Mouse (Mus musculus): ENCODE data around the gene Mrgbp. TPM values are rescaled to one million over a fixed set of nuclear protein-coding genes. Genes with fewer than 3 reads are reported as not detected.

The Mrgbp gene
- polyA plus RNA-seq, 1 experiment from 2014 or later, result 23.1 TPM

GRCm38 (mm10) chr2:180600569-180601021 is 19.5 kb downstream of the Mrgbp start:
- H3K4me1 ChIP-seq (ENCODE audit: control insufficient read depth, insufficient read depth, low read length), result no peaks in the 10 kb centered on the region; the same call in 1 of the 2 replicates
- H3K36me3 ChIP-seq (ENCODE audit: control insufficient read depth, insufficient read depth, low read length), result no peaks in the 10 kb centered on the region
- no peaks in the 10 kb centered on the region for H3K9me3 ChIP-seq (replicated peaks; ENCODE audit: control insufficient read depth, low read length)
- no peak overlapping the region for H3K4me2 ChIP-seq
- 20% methylated on average over 9 of the region's 9 CpGs for WGBS (ENCODE audit: insufficient replicate concordance)
- H3K27me3 ChIP-seq (ENCODE audit: control insufficient read depth, insufficient read depth, low read length), result peaks cover 38% of the 10 kb centered on the region
- ATAC-seq (replicated peaks; ENCODE audit: insufficient number of reproducible peaks, low FRiP score, low TSS enrichment), result no peak
- H3K9ac ChIP-seq (ENCODE audit: low read depth, low read length), result no peak overlapping the region; the same call in 1 of the 2 replicates
- no peak overlapping the region for H3K4me3 ChIP-seq (ENCODE audit: low read depth, low read length)
- H3K27ac ChIP-seq (ENCODE audit: low read depth, low read length), result no peak overlapping the region

GRCm38 (mm10) chr2:180604781-180605180 is 23.7 kb downstream of the Mrgbp start:
- H3K4me3 ChIP-seq (ENCODE audit: low read depth, low read length), result no peak overlapping the region
- H3K9me3 ChIP-seq (replicated peaks; ENCODE audit: control insufficient read depth, low read length), result no peaks in the 10 kb centered on the region
- H3K4me2 ChIP-seq, result no peak overlapping the region
- H3K27me3 ChIP-seq (ENCODE audit: control insufficient read depth, insufficient read depth, low read length), result peaks cover 5% of the 10 kb centered on the region
- H3K9ac ChIP-seq (ENCODE audit: low read depth, low read length), result no peak overlapping the region
- 40% methylated on average over 6 of the region's 6 CpGs for WGBS (ENCODE audit: insufficient replicate concordance)
- no peaks in the 10 kb centered on the region for H3K4me1 ChIP-seq (ENCODE audit: control insufficient read depth, insufficient read depth, low read length)
- no peak overlapping the region for H3K27ac ChIP-seq (ENCODE audit: low read depth, low read length)
- no peak for ATAC-seq (replicated peaks; ENCODE audit: insufficient number of reproducible peaks, low FRiP score, low TSS enrichment)
- no peaks in the 10 kb centered on the region for H3K36me3 ChIP-seq (ENCODE audit: control insufficient read depth, insufficient read depth, low read length)

GRCm38 (mm10) chr2:180610283-180610682 is 29.2 kb downstream of the Mrgbp start:
- Histone ChIP-seq H3K27me3 (ENCODE audit: control insufficient read depth, insufficient read depth, low read length) (no peaks in the 10 kb centered on the region), H3K36me3 (ENCODE audit: control insufficient read depth, insufficient read depth, low read length) (no peaks in the 10 kb centered on the region), H3K4me3 (ENCODE audit: low read depth, low read length) (no peak overlapping the region), H3K4me1 (ENCODE audit: control insufficient read depth, insufficient read depth, low read length) (no peaks in the 10 kb centered on the region), H3K9me3 (replicated peaks; ENCODE audit: control insufficient read depth, low read length) (no peaks in the 10 kb centered on the region), H3K4me2 (no peak overlapping the region), H3K27ac (ENCODE audit: low read depth, low read length) (no peak overlapping the region), H3K9ac (ENCODE audit: low read depth, low read length) (no peak overlapping the region)
- ATAC-seq (replicated peaks; ENCODE audit: insufficient number of reproducible peaks, low FRiP score, low TSS enrichment), result no peak
- 72% methylated on average over 4 of the region's 4 CpGs for WGBS (ENCODE audit: insufficient replicate concordance)

GRCm38 (mm10) chr2:180611882-180612281 is 30.8 kb downstream of the Mrgbp start:
- H3K4me3 ChIP-seq (ENCODE audit: low read depth, low read length), result no peak overlapping the region
- no peaks in the 10 kb centered on the region for H3K9me3 ChIP-seq (replicated peaks; ENCODE audit: control insufficient read depth, low read length)
- H3K9ac ChIP-seq (ENCODE audit: low read depth, low read length), result no peak overlapping the region
- no peak for ATAC-seq (replicated peaks; ENCODE audit: insufficient number of reproducible peaks, low FRiP score, low TSS enrichment)
- WGBS (ENCODE audit: insufficient replicate concordance), result 48% methylated on average over 2 of the region's 2 CpGs
- H3K27ac ChIP-seq (ENCODE audit: low read depth, low read length), result no peak overlapping the region
- no peaks in the 10 kb centered on the region for H3K27me3 ChIP-seq (ENCODE audit: control insufficient read depth, insufficient read depth, low read length)
- H3K4me2 ChIP-seq, result no peak overlapping the region
- no peaks in the 10 kb centered on the region for H3K4me1 ChIP-seq (ENCODE audit: control insufficient read depth, insufficient read depth, low read length)
- H3K36me3 ChIP-seq (ENCODE audit: control insufficient read depth, insufficient read depth, low read length), result no peaks in the 10 kb centered on the region

Other genes with a start within 250 kb of the Mrgbp start
- gene Gata5, start 246.6 kb upstream of the Mrgbp start, polyA plus RNA-seq (2014; fragmentation: Nextera tagmentation; extraction: Ambion mirVana), result 25.7 and 28.0 TPM in 2 replicates
- gene Slco4a1, start 125.1 kb upstream of the Mrgbp start, polyA plus RNA-seq (2014; fragmentation: Nextera tagmentation; extraction: Ambion mirVana), result 0.35 TPM in 1 of 2 replicates, not detected in the other
- 0.36 and 0.52 TPM in 2 replicates for gene Ntsr1, start 81.3 kb upstream of the Mrgbp start, polyA plus RNA-seq (2014; fragmentation: Nextera tagmentation; extraction: Ambion mirVana)
- gene Ogfr, start 7.9 kb downstream of the Mrgbp start, polyA plus RNA-seq (2014; fragmentation: Nextera tagmentation; extraction: Ambion mirVana), result 68.2 and 70.7 TPM in 2 replicates
- gene Col9a3, start 16.5 kb downstream of the Mrgbp start, polyA plus RNA-seq (2014; fragmentation: Nextera tagmentation; extraction: Ambion mirVana), result 24.5 and 25.0 TPM in 2 replicates
- gene Tcfl5, start 61.4 kb downstream of the Mrgbp start, polyA plus RNA-seq (2014; fragmentation: Nextera tagmentation; extraction: Ambion mirVana), result 0.07 and 0.32 TPM in 2 replicates
- 20.8 and 21.3 TPM in 2 replicates for gene Dido1, start 128.7 kb downstream of the Mrgbp start, polyA plus RNA-seq (2014; fragmentation: Nextera tagmentation; extraction: Ambion mirVana)
- 52.9 and 54.2 TPM in 2 replicates for gene Gid8, start 128.8 kb downstream of the Mrgbp start, polyA plus RNA-seq (2014; fragmentation: Nextera tagmentation; extraction: Ambion mirVana)
- 0.41 and 0.96 TPM in 2 replicates for gene Slc17a9, start 144.0 kb downstream of the Mrgbp start, polyA plus RNA-seq (2014; fragmentation: Nextera tagmentation; extraction: Ambion mirVana)
- not detected in 2 replicates for gene Bhlhe23, start 195.6 kb downstream of the Mrgbp start, polyA plus RNA-seq (2014; fragmentation: Nextera tagmentation; extraction: Ambion mirVana)

Measured in heart, embryonic 11.5 days (tissue).